Mouse (Mus musculus) layer of hippocampus, adult 8-10 months (tissue): ENCODE measurements around the gene Spop. TPM values are rescaled to one million over a fixed set of nuclear protein-coding genes. Genes with fewer than 3 reads are reported as not detected.
A peak's percentile ranks its signal among the peaks of the same experiment; 100 is the strongest.
"Not testable (repeated sequence)": the region's sequence is repeated elsewhere in the genome, so short reads cannot be mapped to it uniquely, and the experiment has no call there.

Experiments used
- DNase-seq, 2 experiments: peaks; one replicate each; pipeline ENCODE4 v3.0.0; 2022; ENCODE audit warnings: low spot score in 2 of 2
- total RNA-seq, 4 experiments: library from RNA; stranded (reverse); gene quantifications; 2 replicates each; pipeline ENCODE4 v1.2.4; 2022

Gene Spop
- total RNA-seq, 4 experiments from 2014 or later, result 157 to 180 (median 166) TPM

- peak; percentile 55 to 62 for DNase-seq
These were observed 80.5 kb downstream of the Spop start for GRCm38 (mm10) chr11:95494374-95494773.

- DNase-seq, result peak in 1 of 2 experiments; percentile 2
These were observed 82.0 kb downstream of the Spop start for GRCm38 (mm10) chr11:95495883-95496282.

- DNase-seq, result no peak
These were observed 84.0 kb downstream of the Spop start for GRCm38 (mm10) chr11:95497921-95498320.

GRCm38 (mm10) chr11:95500412-95500811, 86.5 kb downstream of the Spop start:
- no peak for DNase-seq

GRCm38 (mm10) chr11:95500836-95501235, 87.0 kb downstream of the Spop start:
- no peak for DNase-seq

- not testable (repeated sequence) for DNase-seq
These were observed 87.9 kb downstream of the Spop start for GRCm38 (mm10) chr11:95501826-95502225.

- DNase-seq, result no peak
These were observed 89.8 kb downstream of the Spop start for GRCm38 (mm10) chr11:95503581-95504180.

- no peak for DNase-seq
These were observed 90.4 kb downstream of the Spop start for GRCm38 (mm10) chr11:95504271-95504731.

- peak in 1 of 2 experiments; percentile 4 for DNase-seq
These were observed 93.3 kb downstream of the Spop start for GRCm38 (mm10) chr11:95507041-95507716.

- no peak for DNase-seq
These were observed 93.9 kb downstream of the Spop start for GRCm38 (mm10) chr11:95507785-95508184.

- peak in 1 of 2 experiments; percentile 2 for DNase-seq
These were observed 94.5 kb downstream of the Spop start for GRCm38 (mm10) chr11:95508211-95508926.

- no peak for DNase-seq
These were observed 95.3 kb downstream of the Spop start for GRCm38 (mm10) chr11:95509126-95509717.

- DNase-seq, result no peak
These were observed 96.8 kb downstream of the Spop start for GRCm38 (mm10) chr11:95510631-95511030.

GRCm38 (mm10) chr11:95511919-95512318, 98.0 kb downstream of the Spop start:
- no peak for DNase-seq

GRCm38 (mm10) chr11:95512383-95512782, 98.5 kb downstream of the Spop start:
- DNase-seq, result no peak

GRCm38 (mm10) chr11:95513461-95514297, 99.8 kb downstream of the Spop start:
- no peak for DNase-seq

- DNase-seq, result peak in 1 of 2 experiments; percentile 40
These were observed 100.5 kb downstream of the Spop start, which contains the start of gene Nxph3 for GRCm38 (mm10) chr11:95514298-95514861. Nxph3 (minus strand) TSS chr11:95514570.

GRCm38 (mm10) chr11:95515376-95516323, 101.8 kb downstream of the Spop start:
- no peak for DNase-seq

GRCm38 (mm10) chr11:95516491-95516911, 102.6 kb downstream of the Spop start:
- DNase-seq, result no peak
